Mouse (Mus musculus) small intestine, adult 2 months (tissue): Measurements from ENCODE around the gene Galntl5.

ENCODE experiments used
- CTCF ChIP-seq: fragments of 200-500 bp; IDR thresholded peaks from 2 replicates; pipeline ENCODE4 v1.5.1; 2012; ENCODE audit warnings: low read depth, mild to moderate bottlenecking, control low read depth, inconsistent platforms, low read length, moderate library complexity, mixed read lengths; ENCODE audit not compliant: insufficient replicate concordance, insufficient read length; ENCODE audit errors: extremely low read depth
- POLR2A ChIP-seq: fragments of 200-500 bp; IDR thresholded peaks from 2 replicates; pipeline ENCODE4 v1.6.1; 2012; ENCODE audit warnings: low read depth, mild to moderate bottlenecking, control low read depth, inconsistent platforms, low read length, moderate library complexity

- TF ChIP-seq CTCF (no peak), POLR2A (no peak)
Observed at GRCm38 (mm10) chr5:25190521-25190920, 9.3 kb downstream of the Galntl5 start.
